11 mouse cellular contexts compared by ENCODE assay signal in the genomic region with DNA sequence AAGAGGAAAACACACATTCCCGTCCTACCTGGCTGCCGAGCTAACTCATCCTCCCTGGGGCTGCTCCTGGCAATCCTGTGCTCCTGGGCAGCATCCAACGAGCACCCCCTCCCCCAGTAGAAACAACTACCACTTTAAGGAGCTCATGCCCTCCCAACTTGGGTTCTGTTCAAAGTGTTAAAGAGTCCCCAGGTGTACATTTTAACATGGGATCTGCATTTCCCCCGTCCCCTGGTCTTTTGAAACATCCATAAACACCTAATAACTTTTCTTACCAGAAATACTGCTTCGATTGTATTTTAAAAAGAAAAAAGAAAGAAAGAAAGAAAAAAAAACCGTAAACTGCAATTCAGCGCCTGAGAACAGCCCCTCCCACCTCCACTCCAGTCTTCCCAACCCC. TPM values are rescaled to one million over a fixed set of nuclear protein-coding genes. Genes with fewer than 3 reads are reported as not detected.
DNase-seq lines count a peak whose midpoint lies in the region; ATAC-seq lines count a peak whose summit lies in the region.
"Had no signal": no experiment of that assay in that cellular context is flagged by ENCODE, and none has a peak within 500 bp of the region (broad histone marks: within the 10 kb centered on the region; RNA-seq: fewer than 3 reads in every experiment).

No protein-coding gene starts in this region.

- peak overlapping the region; percentile 33 for H3K4me2 ChIP-seq in liver, embryonic 16.5 days (ENCODE audit: low read depth, low read length)

- no peak overlapping the region for H3K9ac ChIP-seq in liver, embryonic 16.5 days (ENCODE audit: low read depth, low read length)

- H3K36me3 ChIP-seq in heart, embryonic 10.5 days = no peaks in the 10 kb centered on the region
- no peaks in the 10 kb centered on the region for H3K36me3 ChIP-seq in hindbrain, embryonic 10.5 days
- H3K36me3 ChIP-seq in liver, embryonic 16.5 days (ENCODE audit: control insufficient read depth, insufficient read depth) = no peaks in the 10 kb centered on the region

- H3K4me1 ChIP-seq in heart, embryonic 10.5 days = peaks cover 7% of the 10 kb centered on the region; the same call in 1 of the 2 replicates
- H3K4me1 ChIP-seq in hindbrain, embryonic 10.5 days (replicated peaks) = peaks cover 10% of the 10 kb centered on the region; the same call in 1 of the 2 replicates
- no peaks in the 10 kb centered on the region for H3K4me1 ChIP-seq in liver, embryonic 16.5 days (ENCODE audit: control insufficient read depth, low read depth, low read length)

- H3K9me3 ChIP-seq in heart, embryonic 10.5 days = no peaks in the 10 kb centered on the region
- no peaks in the 10 kb centered on the region for H3K9me3 ChIP-seq in hindbrain, embryonic 10.5 days
- no peaks in the 10 kb centered on the region for H3K9me3 ChIP-seq in liver, embryonic 16.5 days (replicated peaks; ENCODE audit: control insufficient read depth, low read length)

- ATAC-seq in liver, embryonic 16.5 days (ENCODE audit: low read depth) = no peak

- 0 out of 2 replicates have a peak overlapping the region, but pooled peaks have one; percentile 32 for H3K27ac ChIP-seq in heart, embryonic 10.5 days
- no peak overlapping the region for H3K27ac ChIP-seq in hindbrain, embryonic 10.5 days
- H3K27ac ChIP-seq in liver, embryonic 16.5 days (ENCODE audit: low read length) = no peak overlapping the region
- H3K27ac ChIP-seq: left cerebral cortex, adult 2 months had no signal

- peaks cover 9% of the 10 kb centered on the region; the same call in 1 of the 2 replicates for H3K27me3 ChIP-seq in heart, embryonic 10.5 days (ENCODE audit: insufficient read depth, poor library complexity, severe bottlenecking)
- peaks cover 69% of the 10 kb centered on the region for H3K27me3 ChIP-seq in hindbrain, embryonic 10.5 days (ENCODE audit: insufficient read depth, poor library complexity, severe bottlenecking)
- H3K27me3 ChIP-seq in liver, embryonic 16.5 days (ENCODE audit: control insufficient read depth, insufficient read depth, low read depth, low read length) = no peaks in the 10 kb centered on the region

- H3K4me3 ChIP-seq in heart, embryonic 10.5 days = peak overlapping the region; percentile 53
- peak overlapping the region; percentile 40 for H3K4me3 ChIP-seq in hindbrain, embryonic 10.5 days
- 0 out of 2 replicates have a peak overlapping the region, but pooled peaks have one; percentile 9 for H3K4me3 ChIP-seq in liver, embryonic 16.5 days (ENCODE audit: low read depth, low read length)
- H3K4me3 ChIP-seq: erythroblast, embryonic 14.5 days; left cerebral cortex, adult 2 months had no signal

- 3% methylated on average over 7 of the region's 7 CpGs for WGBS in heart, embryonic 10.5 days
- 3% methylated on average over 7 of the region's 7 CpGs for WGBS in hindbrain, embryonic 10.5 days
- WGBS in liver, embryonic 16.5 days (ENCODE audit: insufficient replicate concordance) = 4% methylated on average over 7 of the region's 7 CpGs

- DNase-seq in heart, embryonic 10.5 days (ENCODE audit: low spot score) = no peak
- no peak for DNase-seq in heart, adult 9 months (ENCODE audit: low spot score in 2 of 2)
- peak; percentile 34 for DNase-seq in ES-CJ7 (ENCODE audit: low read depth, low spot score)
- DNase-seq in hindbrain, embryonic 10.5 days (ENCODE audit: low spot score) = no peak
- no peak for DNase-seq in spleen, postnatal 10 days (ENCODE audit: low spot score in 2 of 2)
- DNase-seq in urinary bladder, postnatal 36 days (ENCODE audit: low spot score in 2 of 2) = no peak
- DNase-seq in cerebellum, adult 11 months = no peak

RNA-seq across cellular contexts. Expression of a gene that starts 35.6 kb away (rescaled TPM):
- polyA plus RNA-seq in heart, embryonic 10.5 days (2016; fragmentation: Nextera tagmentation; extraction: Ambion mirVana) = 4.3 and 4.8 TPM in 2 replicates
- 2.0 and 2.3 TPM in 2 replicates for polyA plus RNA-seq in hindbrain, embryonic 10.5 days (2016; fragmentation: Nextera tagmentation; extraction: Ambion mirVana)
- polyA plus RNA-seq in liver, embryonic 16.5 days (2015; fragmentation: Nextera tagmentation; extraction: Ambion mirVana) = 0.14 and 0.29 TPM in 2 replicates
- polyA plus RNA-seq: C2C12; erythroblast, embryonic 14.5 days had no signal

RNA-seq across cellular contexts. Expression of a gene that starts 36.5 kb away (rescaled TPM):
- polyA plus RNA-seq in heart, embryonic 10.5 days (2016; fragmentation: Nextera tagmentation; extraction: Ambion mirVana) = not detected in 2 replicates
- polyA plus RNA-seq in hindbrain, embryonic 10.5 days (2016; fragmentation: Nextera tagmentation; extraction: Ambion mirVana) = 0.14 and 0.77 TPM in 2 replicates
- polyA plus RNA-seq in liver, embryonic 16.5 days (2015; fragmentation: Nextera tagmentation; extraction: Ambion mirVana) = not detected in 2 replicates
- polyA plus RNA-seq: C2C12; erythroblast, embryonic 14.5 days had no signal
